Mouse (Mus musculus) liver, postnatal 0 days (tissue): ENCODE data around the gene Ttc27.

Experiments
- CTCF ChIP-seq: sonication (generic); IDR thresholded peaks from 2 replicates; pipeline ENCODE4 v1.5.1; 2016; ENCODE audit warnings: antibody characterized with exemption, low read depth
- EP300 ChIP-seq: IDR thresholded peaks from 2 replicates; pipeline ENCODE4 v1.6.1; 2016; ENCODE audit warnings: antibody characterized with exemption, low read depth, mild to moderate bottlenecking

DNA sequence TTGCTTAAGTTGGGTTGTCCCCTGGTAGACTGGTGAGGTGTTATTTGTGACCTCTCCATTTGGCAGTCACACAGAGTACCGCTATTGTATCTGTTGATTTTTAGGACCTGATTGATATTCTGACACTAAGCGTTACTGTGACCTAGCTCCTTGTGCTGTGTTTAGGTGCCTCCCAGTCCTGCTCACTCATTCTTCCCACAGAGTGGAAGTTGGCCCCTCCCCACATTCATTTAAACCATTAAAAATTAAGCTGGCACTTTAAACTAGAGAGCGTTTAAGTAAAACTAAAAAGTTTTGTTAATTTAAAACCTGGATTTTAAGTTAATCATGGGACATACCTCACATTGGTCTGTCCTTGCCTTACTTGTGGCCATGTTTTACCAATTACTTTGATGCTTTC lies 32.6 kb upstream of the Ttc27 start:
- TF ChIP-seq CTCF, result no peak
- TF ChIP-seq EP300, result no peak
